Mouse (Mus musculus) mammary gland, adult 2 months (tissue): ENCODE data around the gene Gm2016. TPM values are rescaled to one million over a fixed set of nuclear protein-coding genes. Genes with fewer than 3 reads are reported as not detected.

Experiments
- polyA plus RNA-seq: library from polyadenylated mRNA; depleted of rRNA; stranded (reverse); fragments of >200 nt; gene quantifications from 2 replicates; pipeline ENCODE4 v1.2.3, GENCODE M21; 2012; ENCODE audit warnings: low replicate concordance; rRNA removed

The Gm2016 gene
- polyA plus RNA-seq, result not detected in 2 replicates

GRCm38 (mm10) chr12:87873772-87874171, at the start of gene Gm2016:
Gene Gm2016, plus strand, starts transcription at chr12:87874072.

GRCm38 (mm10) chr12:87842239-87842638, 31.6 kb upstream of the Gm2016 start, which contains the start of gene Gm2001:
Gene Gm2001, minus strand, starts transcription at chr12:87842339.

GRCm38 (mm10) chr12:87895070-87895469, 21.2 kb downstream of the Gm2016 start, which contains the start of gene Gm2022:
Gene Gm2022, plus strand, starts transcription at chr12:87895370.

GRCm38 (mm10) chr12:87919721-87920120, 45.8 kb downstream of the Gm2016 start, which contains the start of gene Gm2035:
Gene Gm2035, minus strand, starts transcription at chr12:87919857.

Other genes starting within 250 kb of the Gm2016 start
- not detected in 2 replicates for gene Gm16381, start 229.5 kb upstream of the Gm2016 start, polyA plus RNA-seq
- not detected in 2 replicates for gene Gm21319, start 98.3 kb upstream of the Gm2016 start, polyA plus RNA-seq
- not detected in 2 replicates for gene Gm21936, start 78.6 kb upstream of the Gm2016 start, polyA plus RNA-seq
- not detected in 2 replicates for gene BB287469, start 57.5 kb upstream of the Gm2016 start, polyA plus RNA-seq
- not detected in 2 replicates for gene Gm2001, start 31.7 kb upstream of the Gm2016 start, polyA plus RNA-seq
- gene Gm2022, start 21.3 kb downstream of the Gm2016 start, polyA plus RNA-seq, result not detected in 2 replicates
- gene Gm2035, start 45.8 kb downstream of the Gm2016 start, polyA plus RNA-seq, result not detected in 2 replicates
- gene Gm2042, start 80.0 kb downstream of the Gm2016 start, polyA plus RNA-seq, result not detected in 2 replicates
- not detected in 2 replicates for gene Gm2075, start 137.8 kb downstream of the Gm2016 start, polyA plus RNA-seq
- not detected in 2 replicates for gene Gm6803, start 144.7 kb downstream of the Gm2016 start, polyA plus RNA-seq
- gene Gm2056, start 152.9 kb downstream of the Gm2016 start, polyA plus RNA-seq, result not detected in 2 replicates
- gene Gm16368, start 209.6 kb downstream of the Gm2016 start, polyA plus RNA-seq, result not detected in 2 replicates